Mouse (Mus musculus) small intestine, adult 2 months (tissue): Measurements from ENCODE around the gene Fzd7.

Source experiments
- CTCF ChIP-seq: fragments of 200-500 bp; IDR thresholded peaks from 2 replicates; pipeline ENCODE4 v1.5.1; 2012; ENCODE audit warnings: low read depth, mild to moderate bottlenecking, control low read depth, inconsistent platforms, low read length, moderate library complexity, mixed read lengths; ENCODE audit not compliant: insufficient replicate concordance, insufficient read length; ENCODE audit errors: extremely low read depth
- POLR2A ChIP-seq: fragments of 200-500 bp; IDR thresholded peaks from 2 replicates; pipeline ENCODE4 v1.6.1; 2012; ENCODE audit warnings: low read depth, mild to moderate bottlenecking, control low read depth, inconsistent platforms, low read length, moderate library complexity

- no peak for TF ChIP-seq CTCF
- no peak for TF ChIP-seq POLR2A
These were observed 47.0 kb upstream of the Fzd7 start for GRCm38 (mm10) chr1:59435270-59435669.
